Mouse (Mus musculus): ENCODE measurements around the gene Peak1.

- no peak for TF ChIP-seq CTCF (IDR thresholded peaks at IDR 0.05; ENCODE audit: control insufficient read depth, insufficient read depth, insufficient replicate concordance, low read depth, low read length)
- no peak for TF ChIP-seq POLR2A (IDR thresholded peaks at IDR 0.05; ENCODE audit: control insufficient read depth, low read depth, low read length)
These were observed 258.4 kb downstream of the Peak1 start for GRCm38 (mm10) chr9:56159456-56159855.

Measured in testis, adult 2 months (tissue).